In the genomic region with DNA sequence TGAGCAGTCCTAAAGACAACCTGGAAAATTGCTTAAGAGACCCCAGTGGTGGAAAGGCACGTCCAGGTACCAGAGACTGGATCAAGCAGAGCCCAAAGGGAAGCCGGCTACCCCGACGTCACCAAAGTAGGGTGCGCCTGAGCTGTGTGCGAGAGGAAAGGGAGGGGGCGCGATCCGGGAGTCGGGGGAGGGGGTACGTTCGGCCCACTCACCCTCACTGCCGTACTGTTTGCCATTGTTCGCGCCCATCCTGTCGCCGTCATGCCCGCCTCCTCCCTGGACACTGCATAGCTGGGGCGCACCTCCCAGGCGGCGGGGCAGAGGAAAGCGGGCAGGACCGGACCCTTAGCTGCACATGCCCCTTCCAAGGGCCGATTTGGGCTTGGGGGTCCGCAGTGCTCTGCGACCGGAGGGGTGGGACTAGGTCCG, we compare ENCODE assay signal across 8 mouse cellular contexts. TPM values are rescaled to one million over a fixed set of nuclear protein-coding genes. Genes with fewer than 3 reads are reported as not detected.
DNase-seq lines count a peak whose midpoint lies in the region; ATAC-seq and TF ChIP-seq lines count a peak whose summit lies in the region.

No protein-coding gene starts in this region.

- H3K4me1 ChIP-seq in spleen, adult 2 months (ENCODE audit: control insufficient read depth, insufficient read depth, insufficient read length) = no peaks in the 10 kb centered on the region; the same call in 1 of the 2 replicates
- peaks cover 26% of the 10 kb centered on the region for H3K4me1 ChIP-seq in embryonic facial prominence, embryonic 13.5 days
- peaks cover 6% of the 10 kb centered on the region; the same call in 1 of the 2 replicates for H3K4me1 ChIP-seq in heart, embryonic 15.5 days (replicated peaks)
- peaks cover 7% of the 10 kb centered on the region; the same call in 1 of the 2 replicates for H3K4me1 ChIP-seq in kidney, embryonic 16.5 days (ENCODE audit: insufficient read depth, low read length)
- peaks cover 14% of the 10 kb centered on the region; the same call in 1 of the 2 replicates for H3K4me1 ChIP-seq in lung, embryonic 14.5 days (ENCODE audit: insufficient read depth)
- H3K4me1 ChIP-seq in small intestine, adult 2 months (ENCODE audit: control insufficient read depth, insufficient read depth, insufficient read length, low read length) = no peaks in the 10 kb centered on the region

- DNase-seq in spleen, adult 2 months (ENCODE audit: low read depth in 1 of 2, low spot score in 2 of 2) = no peak
- no peak for DNase-seq in spleen, postnatal 10 days (ENCODE audit: low spot score in 2 of 2)
- DNase-seq in lung, embryonic 14.5 days = peak; percentile 61
- DNase-seq in cerebellum, postnatal 36 days = no peak

- no peak for TF ChIP-seq POLR2A in spleen, adult 2 months (IDR thresholded peaks at IDR 0.05; ENCODE audit: low read depth, low read length)
- TF ChIP-seq POLR2A in small intestine, adult 2 months (IDR thresholded peaks at IDR 0.05; ENCODE audit: low read depth, low read length) = no peak

- no peaks in the 10 kb centered on the region for H3K9me3 ChIP-seq in embryonic facial prominence, embryonic 13.5 days
- H3K9me3 ChIP-seq in heart, embryonic 15.5 days (replicated peaks) = no peaks in the 10 kb centered on the region
- H3K9me3 ChIP-seq in kidney, embryonic 16.5 days (ENCODE audit: low read length) = no peaks in the 10 kb centered on the region
- H3K9me3 ChIP-seq in lung, embryonic 14.5 days (ENCODE audit: low read depth, low read length) = no peaks in the 10 kb centered on the region

- H3K27me3 ChIP-seq in spleen, adult 2 months (ENCODE audit: control insufficient read depth, insufficient read depth, low read length) = peaks cover 4% of the 10 kb centered on the region
- H3K27me3 ChIP-seq in embryonic facial prominence, embryonic 13.5 days = no peaks in the 10 kb centered on the region
- H3K27me3 ChIP-seq in heart, embryonic 15.5 days = no peaks in the 10 kb centered on the region
- H3K27me3 ChIP-seq in kidney, embryonic 16.5 days (ENCODE audit: insufficient read depth, low read length) = 0 out of 2 replicates have a peak, but pooled peaks cover 2% of the 10 kb centered on the region
- H3K27me3 ChIP-seq in lung, embryonic 14.5 days (ENCODE audit: insufficient read depth, low read length) = no peaks in the 10 kb centered on the region
- H3K27me3 ChIP-seq in small intestine, adult 2 months (ENCODE audit: control insufficient read depth, insufficient read depth, low read length) = no peaks in the 10 kb centered on the region

- peak overlapping the region; percentile 42 for H3K4me3 ChIP-seq in spleen, adult 2 months (ENCODE audit: extremely low read depth, insufficient read depth, insufficient read length)
- H3K4me3 ChIP-seq in embryonic facial prominence, embryonic 13.5 days = peak overlapping the region; percentile 73
- H3K4me3 ChIP-seq in heart, embryonic 15.5 days = peak overlapping the region; percentile 80
- peak overlapping the region; percentile 85 for H3K4me3 ChIP-seq in kidney, embryonic 16.5 days (ENCODE audit: low read length)
- H3K4me3 ChIP-seq in lung, embryonic 14.5 days (ENCODE audit: low read depth, low read length) = peak overlapping the region; percentile 79
- H3K4me3 ChIP-seq in small intestine, adult 2 months (ENCODE audit: low read depth, low read length) = peak overlapping the region; percentile 73

- peak overlapping the region; percentile 70 for H3K4me2 ChIP-seq in embryonic facial prominence, embryonic 13.5 days
- peak overlapping the region; percentile 92 for H3K4me2 ChIP-seq in heart, embryonic 15.5 days
- peak overlapping the region; percentile 81 for H3K4me2 ChIP-seq in kidney, embryonic 16.5 days (replicated peaks; ENCODE audit: low read depth, low read length)
- peak overlapping the region; percentile 79 for H3K4me2 ChIP-seq in lung, embryonic 14.5 days

- no peak for TF ChIP-seq CTCF in spleen, adult 2 months (IDR thresholded peaks at IDR 0.05; ENCODE audit: extremely low read depth, insufficient read depth, insufficient read length, insufficient replicate concordance)
- 0 out of 2 replicates have a peak, but pooled peaks have one; percentile 2 for TF ChIP-seq CTCF in lung, embryonic 14.5 days (IDR thresholded peaks at IDR 0.05; ENCODE audit: low read depth)
- TF ChIP-seq CTCF in small intestine, adult 2 months (IDR thresholded peaks at IDR 0.05; ENCODE audit: extremely low read depth, insufficient read length, insufficient replicate concordance, low read depth, low read length) = no peak

- peak; percentile 56 for ATAC-seq in embryonic facial prominence, embryonic 13.5 days (ENCODE audit: insufficient number of reproducible peaks, insufficient read depth, low FRiP score, low TSS enrichment, low read depth)
- ATAC-seq in heart, embryonic 15.5 days (replicated peaks; ENCODE audit: insufficient number of reproducible peaks, insufficient read depth, low FRiP score, low read depth) = peak; percentile 73
- peak; percentile 78 for ATAC-seq in kidney, embryonic 16.5 days (ENCODE audit: low FRiP score, low TSS enrichment)
- ATAC-seq in lung, embryonic 14.5 days (ENCODE audit: insufficient read depth) = peak; percentile 81

- WGBS in spleen, adult 2 months = 2% methylated on average over 27 of the region's 28 CpGs
- 0% methylated on average over 27 of the region's 28 CpGs for whole genome bisulfite sequencing in embryonic facial prominence, embryonic 13.5 days
- WGBS in heart, embryonic 15.5 days = 1% methylated on average over 28 of the region's 28 CpGs
- WGBS in kidney, embryonic 16.5 days = under 1% methylated on average over 28 of the region's 28 CpGs
- 0% methylated on average over 27 of the region's 28 CpGs for WGBS in lung, embryonic 14.5 days
- 1% methylated on average over 28 of the region's 28 CpGs for WGBS in small intestine, adult 2 months

- H3K27ac ChIP-seq in spleen, adult 2 months (ENCODE audit: insufficient read depth, low read length) = peak overlapping the region; percentile 35; the same call in 1 of the 2 replicates
- peak overlapping the region; percentile 98 for H3K27ac ChIP-seq in embryonic facial prominence, embryonic 13.5 days
- peak overlapping the region; percentile 89 for H3K27ac ChIP-seq in heart, embryonic 15.5 days
- H3K27ac ChIP-seq in kidney, embryonic 16.5 days (ENCODE audit: low read length) = peak overlapping the region; percentile 92
- H3K27ac ChIP-seq in lung, embryonic 14.5 days (ENCODE audit: low read depth) = peak overlapping the region; percentile 96
- H3K27ac ChIP-seq in small intestine, adult 2 months (ENCODE audit: insufficient read depth, low read depth, low read length) = peak overlapping the region; percentile 23; the same call in 1 of the 2 replicates

- H3K9ac ChIP-seq in embryonic facial prominence, embryonic 13.5 days = peak overlapping the region; percentile 91
- H3K9ac ChIP-seq in heart, embryonic 15.5 days = peak overlapping the region; percentile 84
- peak overlapping the region; percentile 92 for H3K9ac ChIP-seq in kidney, embryonic 16.5 days (replicated peaks; ENCODE audit: low read length)
- peak overlapping the region; percentile 85 for H3K9ac ChIP-seq in lung, embryonic 14.5 days

- no peaks in the 10 kb centered on the region for H3K36me3 ChIP-seq in spleen, adult 2 months (ENCODE audit: control insufficient read depth, insufficient read depth, low read length)
- no peaks in the 10 kb centered on the region for H3K36me3 ChIP-seq in embryonic facial prominence, embryonic 13.5 days
- H3K36me3 ChIP-seq in heart, embryonic 15.5 days = no peaks in the 10 kb centered on the region
- H3K36me3 ChIP-seq in kidney, embryonic 16.5 days (ENCODE audit: insufficient read depth, low read length) = no peaks in the 10 kb centered on the region
- no peaks in the 10 kb centered on the region for H3K36me3 ChIP-seq in lung, embryonic 14.5 days (ENCODE audit: insufficient read depth)
- no peaks in the 10 kb centered on the region for H3K36me3 ChIP-seq in small intestine, adult 2 months (ENCODE audit: control insufficient read depth, insufficient read depth, low read length)

RNA-seq across cellular contexts. Expression of gene Fbxl7, which starts 0.6 kb away (rescaled TPM):
- 1.7 and 1.9 TPM in 2 replicates for polyA plus RNA-seq in spleen, adult 2 months (2012; rRNA removed)
- polyA plus RNA-seq in embryonic facial prominence, embryonic 13.5 days (2015; fragmentation: Nextera tagmentation; extraction: Ambion mirVana) = 37.3 and 39.7 TPM in 2 replicates
- polyA plus RNA-seq in heart, embryonic 15.5 days (2015; fragmentation: Nextera tagmentation; extraction: Ambion mirVana) = 7.7 and 10.8 TPM in 2 replicates
- 13.1 and 18.1 TPM in 2 replicates for polyA plus RNA-seq in kidney, embryonic 16.5 days (2015; fragmentation: Nextera tagmentation; extraction: Ambion mirVana)
- 21.5 and 23.5 TPM in 2 replicates for polyA plus RNA-seq in lung, embryonic 14.5 days (2014; fragmentation: Nextera tagmentation; extraction: Ambion mirVana)
- polyA plus RNA-seq in small intestine, adult 2 months (2012; rRNA removed) = 0.94 and 1.2 TPM in 2 replicates

Comparison
In these comparisons a context has a peak if more than half of its experiments do, and no peak if none do; other contexts are left out.
1. H3K27ac ChIP-seq: peak in every context shown above with its lines; median percentile 98 in embryonic facial prominence, embryonic 13.5 days; 96 in lung, embryonic 14.5 days; 92 in kidney, embryonic 16.5 days; 89 in heart, embryonic 15.5 days; 35 in spleen, adult 2 months; 23 in small intestine, adult 2 months.